In genomic region chr6:33899973-33900372, GRCm38 (mm10) we compare ENCODE assay signal across 24 mouse cellular contexts.
"Had no signal": no experiment of that assay in that cellular context is flagged by ENCODE, and none has a peak within 500 bp of the region (broad histone marks: within the 10 kb centered on the region; RNA-seq: fewer than 3 reads in every experiment).

No protein-coding gene starts in this region.

- H3K4me1 ChIP-seq: hindbrain, embryonic 13.5 days; hindbrain, embryonic 15.5 days; kidney, embryonic 15.5 days; limb, embryonic 13.5 days; limb, embryonic 15.5 days had no signal

- H3K9ac ChIP-seq: heart, embryonic 13.5 days; heart, embryonic 15.5 days; hindbrain, embryonic 13.5 days; hindbrain, embryonic 15.5 days; kidney, embryonic 15.5 days; limb, embryonic 13.5 days; limb, embryonic 15.5 days had no signal

- ATAC-seq: hindbrain, postnatal 0 days; intestine, embryonic 16.5 days had no signal

- H3K36me3 ChIP-seq: heart, embryonic 13.5 days; heart, embryonic 15.5 days; hindbrain, embryonic 13.5 days; hindbrain, embryonic 15.5 days; kidney, embryonic 15.5 days; limb, embryonic 13.5 days; limb, embryonic 15.5 days had no signal

- H3K9me3 ChIP-seq: heart, embryonic 13.5 days; heart, embryonic 15.5 days; hindbrain, embryonic 13.5 days; hindbrain, embryonic 15.5 days; kidney, embryonic 15.5 days; limb, embryonic 13.5 days; limb, embryonic 15.5 days had no signal

- H3K27ac ChIP-seq: heart, adult 2 months; heart, embryonic 13.5 days; heart, embryonic 15.5 days; hindbrain, embryonic 13.5 days; hindbrain, embryonic 15.5 days; hindbrain, postnatal 0 days; kidney, embryonic 15.5 days; kidney, postnatal 0 days; limb, embryonic 13.5 days; limb, embryonic 15.5 days had no signal

- DNase-seq: gastrocnemius, postnatal 14 days; gastrocnemius, postnatal 36 days; heart, adult 11 months; heart, adult 2 months; heart, postnatal 14 days; heart, postnatal 36 days; kidney, adult 11 months; kidney, adult 2 months; kidney, adult 9 months; kidney, postnatal 14 days; kidney, postnatal 36 days; layer of hippocampus, adult 9-11 months; layer of hippocampus, postnatal 36 days; left cerebral cortex, postnatal 4 days had no signal

- H3K4me3 ChIP-seq: heart, adult 2 months; heart, embryonic 13.5 days; heart, embryonic 15.5 days; hindbrain, embryonic 13.5 days; hindbrain, embryonic 15.5 days; kidney, embryonic 15.5 days; limb, embryonic 13.5 days; limb, embryonic 15.5 days had no signal

- H3K27me3 ChIP-seq: heart, embryonic 13.5 days; heart, embryonic 15.5 days; hindbrain, embryonic 13.5 days; hindbrain, embryonic 15.5 days; kidney, embryonic 15.5 days; limb, embryonic 13.5 days; limb, embryonic 15.5 days had no signal
